Mouse (Mus musculus): ENCODE data around the gene Trim7. TPM values are rescaled to one million over a fixed set of nuclear protein-coding genes. Genes with fewer than 3 reads are reported as not detected.
"Not testable (repeated sequence)": the region's sequence is repeated elsewhere in the genome, so short reads cannot be mapped to it uniquely, and the experiment has no call there.

The Trim7 gene
- total RNA-seq (2021): 1 to 10 TPM; 1.9 to 2.4 TPM
- long read RNA-seq, partial matches to known transcripts: 0 of 2 reads
- long read RNA-seq, other reads (novel, unspliced or antisense): 1 of 2 reads

GRCm38 (mm10) chr11:48825979-48826751 is at the start of gene Trim7, which contains the start of gene Gm12184:
Gene Trim7 (plus strand): TSS chr11:48826140.
Gene Gm12184 (minus strand): TSS chr11:48826655.
- not testable (repeated sequence) for DNase-seq (ENCODE audit: low spot score in 2 of 2)

DNA sequence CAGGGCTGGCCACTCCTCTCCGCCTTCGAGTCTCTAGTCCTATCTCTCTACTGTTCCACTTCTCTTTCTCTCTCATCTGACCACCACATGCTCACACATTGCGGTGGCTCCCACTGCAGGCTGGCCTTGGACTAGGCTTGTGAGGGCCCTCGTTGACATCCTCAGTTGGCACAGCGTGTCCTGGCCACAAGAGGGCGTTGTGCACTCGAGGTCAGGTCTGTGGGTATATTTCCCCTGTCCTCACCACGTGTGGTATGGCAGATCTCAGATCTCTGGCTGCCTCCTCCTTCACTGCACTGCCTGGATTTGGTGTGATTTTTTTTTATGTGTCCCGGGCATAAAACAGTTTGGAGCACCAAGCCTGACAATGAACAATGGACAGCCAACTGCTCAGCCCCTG is 49.3 kb upstream of the Trim7 start:
- DNase-seq (ENCODE audit: low spot score in 2 of 2): no peak

GRCm38 (mm10) chr11:48777303-48777702 is 48.6 kb upstream of the Trim7 start:
- no peak for DNase-seq (ENCODE audit: low spot score in 2 of 2)

- DNase-seq (ENCODE audit: low spot score in 2 of 2): peak in 1 of 2 experiments; percentile 46
Measured at GRCm38 (mm10) chr11:48779450-48779849, 46.5 kb upstream of the Trim7 start.

DNA sequence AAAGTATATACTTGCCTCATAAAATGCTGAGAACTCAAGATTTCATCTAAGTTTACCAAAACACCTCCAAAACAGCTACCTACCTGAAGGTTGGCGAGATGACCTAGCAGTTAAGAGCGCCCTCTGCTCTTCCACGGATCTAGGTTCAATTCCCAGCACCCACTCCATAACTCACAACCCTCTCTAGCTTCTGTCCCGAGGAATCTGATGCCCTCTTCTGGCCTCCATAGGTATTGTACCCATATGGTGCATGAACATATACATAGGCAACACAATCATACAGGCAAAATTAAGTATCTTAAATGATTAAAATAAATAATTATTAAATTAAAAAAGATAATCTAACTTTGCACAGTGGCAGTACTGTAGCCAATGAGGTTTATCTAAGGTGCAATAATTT is 43.7 kb upstream of the Trim7 start:
- DNase-seq (ENCODE audit: low spot score in 2 of 2): no peak

DNA sequence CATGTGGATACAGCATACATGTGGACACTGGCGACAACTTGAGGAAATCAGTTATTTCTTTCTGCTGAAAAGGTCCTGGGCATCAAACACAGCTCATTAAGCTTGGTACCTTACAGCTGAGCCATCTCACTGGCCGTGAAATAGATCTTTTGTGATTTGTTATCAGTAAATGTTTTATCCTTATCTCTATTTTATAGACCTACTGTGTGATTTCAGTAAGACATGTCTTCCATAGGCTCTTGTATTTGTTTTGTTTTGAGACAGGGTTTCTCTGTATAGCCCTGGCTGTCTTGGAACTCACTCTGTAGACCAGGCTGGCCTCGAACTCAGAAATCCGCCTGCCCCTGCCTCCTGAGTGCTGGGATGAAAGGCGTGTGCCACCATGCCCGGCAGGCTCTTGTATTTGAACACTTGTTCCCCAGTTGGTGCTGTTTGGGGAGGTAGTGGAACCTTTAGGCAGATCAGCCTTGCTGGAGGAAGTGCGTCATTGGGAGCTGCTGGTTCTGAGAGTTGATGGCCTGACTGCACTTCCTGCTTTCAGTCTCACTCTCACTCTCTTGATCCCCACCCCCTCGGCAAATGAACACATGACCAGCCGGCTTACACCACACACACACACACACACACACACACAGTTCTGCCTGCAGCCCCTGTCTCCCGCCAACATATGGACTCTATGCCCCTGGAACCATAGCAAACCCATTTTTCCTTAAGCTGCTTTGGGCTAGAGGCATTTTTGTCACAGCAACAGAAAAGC is 38.3 kb upstream of the Trim7 start:
- DNase-seq (ENCODE audit: low spot score in 2 of 2): no peak

GRCm38 (mm10) chr11:48788311-48789089 is 37.4 kb upstream of the Trim7 start:
- peak; percentile 59 to 92 for DNase-seq (ENCODE audit: low spot score in 2 of 2)

DNA sequence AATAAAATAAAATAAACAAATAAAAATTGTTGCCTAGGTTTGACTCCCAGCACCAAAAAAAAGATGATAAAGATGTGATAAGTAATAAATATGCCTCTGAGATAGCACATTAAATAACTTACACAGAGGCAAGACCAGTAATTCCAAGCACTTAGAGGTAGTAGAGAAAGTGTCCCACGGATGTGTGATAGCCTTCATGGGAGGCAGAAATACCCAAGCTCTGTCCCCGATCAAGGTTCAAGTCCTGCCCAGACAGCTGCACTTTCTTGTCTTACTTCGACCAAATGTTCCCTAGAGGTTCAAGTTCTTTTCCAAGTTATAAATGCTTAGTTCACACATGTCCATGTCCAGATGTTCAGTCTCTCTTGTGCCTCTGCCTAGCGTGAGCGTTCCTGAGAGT is 36.7 kb upstream of the Trim7 start:
- DNase-seq (ENCODE audit: low spot score in 2 of 2): no peak

- DNase-seq (ENCODE audit: low spot score in 2 of 2): peak; percentile 65 to 93
Measured at GRCm38 (mm10) chr11:48789973-48790823, 35.7 kb upstream of the Trim7 start.

DNA sequence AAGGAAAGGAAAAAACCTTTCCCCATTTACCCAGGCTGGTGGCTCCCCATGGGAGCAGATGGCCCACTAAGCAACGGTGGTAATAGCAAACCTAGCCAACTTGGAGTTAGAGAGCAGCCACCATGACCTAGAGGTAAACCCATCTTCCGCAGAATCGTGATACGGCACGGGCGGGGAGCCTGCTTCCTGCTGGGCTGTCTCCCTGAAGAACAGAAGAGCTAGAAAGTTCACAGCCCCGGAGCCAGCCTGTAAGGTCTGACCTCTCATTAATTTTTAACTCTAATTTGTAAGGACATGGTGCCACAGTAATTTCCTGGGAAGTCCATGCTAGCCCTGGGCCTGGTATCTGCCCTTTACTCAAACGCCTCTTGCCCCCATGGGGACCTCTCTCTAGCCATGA is 35.0 kb upstream of the Trim7 start:
- DNase-seq (ENCODE audit: low spot score in 2 of 2): no peak

GRCm38 (mm10) chr11:48791894-48792293 is 34.0 kb upstream of the Trim7 start:
- DNase-seq (ENCODE audit: low spot score in 2 of 2): not testable (repeated sequence)

DNA sequence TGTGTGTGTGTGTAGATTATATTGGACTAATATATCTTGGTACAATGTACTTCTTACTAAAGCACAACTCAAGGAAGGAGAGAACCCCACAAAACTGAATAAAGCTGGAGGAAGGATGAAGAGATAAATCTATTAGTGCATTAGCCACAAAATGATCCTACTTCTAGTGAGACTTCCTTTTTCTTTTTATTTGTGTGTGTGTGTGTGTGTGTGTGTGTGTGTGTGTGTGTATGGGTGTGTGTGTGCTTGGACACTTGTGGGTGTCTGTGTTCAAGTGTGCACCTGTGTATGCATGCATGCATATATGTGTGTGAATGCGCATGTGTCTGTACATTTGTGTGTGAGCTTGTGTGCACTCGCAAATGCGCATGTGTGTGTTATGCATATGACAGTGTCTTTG is 32.8 kb upstream of the Trim7 start:
- no peak for DNase-seq (ENCODE audit: low spot score in 2 of 2)

DNA sequence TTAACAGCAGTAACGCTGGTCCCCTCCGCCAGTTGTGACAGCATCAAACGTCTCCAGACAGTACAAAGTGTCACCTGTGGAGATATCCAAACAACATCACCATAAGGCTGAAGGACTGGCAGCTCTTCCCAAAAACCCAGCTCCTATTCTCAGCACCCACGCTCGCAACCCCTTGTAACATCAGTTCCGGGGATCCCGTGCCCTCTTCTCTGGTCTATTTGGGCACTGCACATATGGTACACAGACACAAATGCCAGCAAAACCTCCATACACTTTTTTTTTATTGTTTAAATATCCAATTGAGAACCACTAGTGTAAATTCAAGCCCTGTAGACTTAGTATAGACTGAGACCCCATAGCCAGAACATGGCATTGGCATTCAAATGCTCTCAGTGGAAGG is 30.7 kb upstream of the Trim7 start:
- no peak for DNase-seq (ENCODE audit: low spot score in 2 of 2)

DNA sequence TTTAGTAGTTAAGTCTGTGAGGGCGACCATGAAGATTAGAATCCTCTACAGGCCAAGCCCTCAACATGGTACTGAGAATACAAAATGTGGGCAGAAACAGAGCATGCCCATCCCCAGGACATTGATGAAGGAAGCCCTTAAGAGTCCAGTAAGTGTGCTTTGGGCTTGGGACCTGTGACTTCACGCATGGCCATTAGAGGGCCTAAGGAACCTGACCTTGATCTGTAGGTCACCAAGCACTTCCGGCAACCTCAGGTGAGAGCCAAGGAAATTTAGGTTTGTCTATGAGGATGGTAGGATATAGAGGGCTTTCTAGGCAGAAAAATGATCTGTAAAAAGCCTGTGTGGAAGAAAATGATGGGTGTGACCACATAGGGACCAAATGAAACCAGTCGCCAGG is 29.6 kb upstream of the Trim7 start:
- DNase-seq (ENCODE audit: low spot score in 2 of 2): no peak

GRCm38 (mm10) chr11:48797287-48797686 is 28.7 kb upstream of the Trim7 start:
- DNase-seq (ENCODE audit: low spot score in 2 of 2): no peak

DNA sequence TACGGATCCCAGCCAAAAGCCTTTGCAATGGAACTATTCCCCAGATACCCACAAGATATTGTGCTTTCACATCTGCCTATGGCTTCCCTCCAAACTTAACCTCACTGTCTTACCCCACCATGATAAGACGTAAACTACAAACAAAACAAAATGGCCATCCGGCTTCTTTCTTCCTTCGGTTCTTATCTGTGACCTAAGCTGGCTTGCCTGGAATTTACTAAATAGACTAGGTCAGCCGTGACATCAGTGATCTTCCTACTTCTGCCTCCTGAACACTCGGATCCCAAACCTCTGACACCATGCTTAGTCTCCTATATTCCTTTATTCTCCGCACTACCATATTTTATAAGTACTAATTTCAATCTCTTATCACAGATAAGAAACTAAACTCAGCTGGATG is 27.6 kb upstream of the Trim7 start:
- no peak for DNase-seq (ENCODE audit: low spot score in 2 of 2)

GRCm38 (mm10) chr11:48798984-48799920 is 26.7 kb upstream of the Trim7 start:
- DNase-seq (ENCODE audit: low spot score in 2 of 2): no peak

GRCm38 (mm10) chr11:48799921-48800701 is 25.8 kb upstream of the Trim7 start, which contains the start of gene Rack1:
Gene Rack1 (plus strand): TSS chr11:48800332.
- peak; percentile 91 to 94 for DNase-seq (ENCODE audit: low spot score in 2 of 2)

Data from layer of hippocampus, adult 18-20 months (tissue).